Mouse (Mus musculus): ENCODE data around the gene Vwa7.

DNA sequence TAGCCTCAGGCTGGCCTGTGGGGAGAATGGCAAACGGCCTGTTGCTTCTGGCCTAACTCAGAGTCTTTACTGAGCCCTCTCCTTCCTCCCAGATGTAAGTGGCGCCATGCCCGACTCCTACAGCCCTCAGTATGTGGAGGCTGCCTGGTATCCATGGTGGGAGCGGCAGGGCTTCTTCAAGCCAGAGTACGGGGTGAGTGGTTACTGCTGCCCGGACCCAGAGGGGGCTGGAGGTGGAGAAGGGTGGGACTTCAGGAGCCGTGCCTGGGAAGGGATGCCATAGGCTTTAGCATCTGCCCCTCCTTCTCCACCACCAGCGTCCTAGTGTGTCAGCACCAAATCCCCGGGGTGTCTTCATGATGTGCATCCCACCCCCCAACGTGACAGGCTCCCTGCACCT lies 11.2 kb upstream of the Vwa7 start:
- TF ChIP-seq CTCF (IDR thresholded peaks at IDR 0.05) (no peak), EP300 (IDR thresholded peaks at IDR 0.05) (no peak)
